Mouse (Mus musculus): ENCODE data around the gene Olfr986. TPM values are rescaled to one million over a fixed set of nuclear protein-coding genes. Genes with fewer than 3 reads are reported as not detected.

Gene Olfr986
- total RNA-seq, 2 experiments from 2014 or later, result 0.09 TPM; not detected in 1

- no peak for DNase-seq (ENCODE audit: extremely low spot score in 1 of 2, low spot score in 2 of 2)
- H3K4me3 ChIP-seq, result no peak overlapping the region
- intact Hi-C loops (cut with DNase I), result no loop called here
- H3K27ac ChIP-seq, result no peak overlapping the region
- TF ChIP-seq CTCF (IDR thresholded peaks at IDR 0.05), result no peak
These were observed 25.8 kb downstream of the Olfr986 start for GRCm38 (mm10) chr9:40206546-40206950.

- Histone ChIP-seq H3K4me3 (no peak overlapping the region), H3K27ac (no peak overlapping the region)
- TF ChIP-seq CTCF (IDR thresholded peaks at IDR 0.05), result no peak
- no peak for DNase-seq (ENCODE audit: extremely low spot score in 1 of 2, low spot score in 2 of 2)
- intact Hi-C loops (cut with DNase I), result no loop called here
These were observed 30.0 kb downstream of the Olfr986 start for GRCm38 (mm10) chr9:40210744-40211143.

- Histone ChIP-seq H3K4me3 (no peak overlapping the region), H3K27ac (no peak overlapping the region)
- intact Hi-C loops (cut with DNase I), result no loop called here
- no peak for DNase-seq (ENCODE audit: extremely low spot score in 1 of 2, low spot score in 2 of 2)
- no peak for TF ChIP-seq CTCF (IDR thresholded peaks at IDR 0.05)
These were observed 33.3 kb downstream of the Olfr986 start for GRCm38 (mm10) chr9:40214058-40214457.

- intact Hi-C loops (cut with DNase I), result no loop called here
- DNase-seq (ENCODE audit: extremely low spot score in 1 of 2, low spot score in 2 of 2), result no peak
These were observed 35.9 kb downstream of the Olfr986 start for GRCm38 (mm10) chr9:40216651-40217050.

GRCm38 (mm10) chr9:40224289-40224688, 43.6 kb downstream of the Olfr986 start:
- intact Hi-C loops (cut with DNase I), result loop anchor here (10.0 kb wide), 1 partner anchor 171 kb away; no protein-coding TSS in a partner anchor
- H3K4me3 ChIP-seq, result no peak overlapping the region
- no peak overlapping the region for H3K27ac ChIP-seq

More at GRCm38 (mm10) chr9:40216651-40217050, 35.9 kb downstream of the Olfr986 start:
- no peak overlapping the region for H3K4me3 ChIP-seq
- no peak for TF ChIP-seq CTCF (IDR thresholded peaks at IDR 0.05)
- no peak overlapping the region for H3K27ac ChIP-seq

DNA sequence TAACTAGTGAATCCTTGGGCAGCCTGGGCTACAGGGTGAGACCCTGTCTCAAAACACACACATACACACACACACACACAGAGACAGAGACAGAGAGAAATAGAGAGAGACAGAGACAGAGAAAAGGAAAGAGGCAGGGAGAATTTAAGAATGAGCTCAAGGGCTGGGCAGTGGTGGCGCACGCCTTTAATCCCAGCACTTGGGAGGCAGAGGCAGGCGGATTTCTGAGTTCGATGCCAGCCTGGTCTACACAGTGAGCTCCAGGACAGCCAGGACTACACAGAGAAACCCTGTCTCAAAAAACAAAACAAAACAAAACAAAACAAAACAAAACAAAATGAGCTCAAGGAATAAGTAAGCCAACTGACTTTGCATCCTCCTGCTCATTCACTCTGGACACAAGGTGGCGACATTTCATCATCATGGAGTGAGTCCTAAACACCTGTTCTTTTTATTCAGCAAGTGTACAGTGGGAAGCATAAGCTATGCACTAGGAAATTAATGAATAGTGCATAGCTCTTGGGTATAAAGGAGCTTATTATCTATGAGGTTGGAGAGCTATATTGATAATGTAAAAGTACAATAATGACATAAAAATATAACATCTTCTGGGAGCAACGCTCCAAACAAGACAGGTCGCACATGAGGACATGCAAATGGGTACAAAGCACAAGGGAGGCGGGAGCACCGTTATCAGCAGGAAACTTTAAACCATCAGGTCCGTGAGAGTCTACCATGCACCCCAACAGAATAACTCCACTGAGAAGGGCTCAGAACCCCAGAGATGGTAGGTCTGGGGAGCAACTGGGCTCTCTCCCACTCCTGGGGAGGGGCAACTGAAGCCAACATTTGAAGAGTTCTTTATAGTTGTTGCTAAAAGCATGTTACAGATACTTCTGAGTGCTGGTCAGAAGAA, 47.4 kb downstream of the Olfr986 start:
- no peak overlapping the region for H3K27ac ChIP-seq
- DNase-seq (ENCODE audit: extremely low spot score in 1 of 2, low spot score in 2 of 2), result peak; percentile 38
- TF ChIP-seq CTCF (IDR thresholded peaks at IDR 0.05), result peak; percentile 76
- intact Hi-C loops (cut with DNase I), result loop anchor here (10.0 kb wide), 1 partner anchor 167 kb away; no protein-coding TSS in a partner anchor
- H3K4me3 ChIP-seq, result no peak overlapping the region

More at GRCm38 (mm10) chr9:40224289-40224688, 43.6 kb downstream of the Olfr986 start:
- no peak for DNase-seq (ENCODE audit: extremely low spot score in 1 of 2, low spot score in 2 of 2)
- TF ChIP-seq CTCF (IDR thresholded peaks at IDR 0.05), result peak; percentile 67

DNA sequence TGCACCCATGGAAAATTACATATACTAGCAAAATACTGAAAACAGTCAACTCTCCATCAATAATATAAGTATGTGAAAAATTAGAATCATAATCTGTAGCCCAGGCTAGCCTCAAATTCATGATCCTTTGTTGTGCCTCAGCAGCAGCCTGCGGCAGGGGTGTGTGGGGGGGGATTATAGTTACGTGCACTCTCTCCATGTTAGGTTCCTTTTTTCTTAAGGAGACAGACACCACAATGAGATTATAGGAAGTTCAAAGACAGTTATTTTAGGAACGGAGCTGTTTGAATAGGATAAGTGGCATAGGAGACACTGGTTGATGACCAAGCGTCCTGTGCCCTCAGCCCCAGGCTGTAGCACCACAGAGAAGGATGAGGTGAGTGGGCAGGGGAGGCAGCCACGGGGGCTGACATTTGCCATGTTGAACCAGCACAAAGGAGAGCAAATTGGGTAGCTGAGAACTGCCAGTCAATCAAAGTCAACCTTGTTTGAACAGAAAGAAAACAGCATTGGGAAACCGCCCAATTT, 48.1 kb downstream of the Olfr986 start:
- DNase-seq (ENCODE audit: extremely low spot score in 1 of 2, low spot score in 2 of 2), result no peak
- intact Hi-C loops (cut with DNase I), result loop anchor here (10.0 kb wide), 1 partner anchor 166 kb away; no protein-coding TSS in a partner anchor
- Histone ChIP-seq H3K27ac (no peak overlapping the region), H3K4me3 (no peak overlapping the region)
- no peak for TF ChIP-seq CTCF (IDR thresholded peaks at IDR 0.05)

GRCm38 (mm10) chr9:40229479-40229878, 48.8 kb downstream of the Olfr986 start:
- Histone ChIP-seq H3K4me3 (no peak overlapping the region), H3K27ac (no peak overlapping the region)
- no peak for TF ChIP-seq CTCF (IDR thresholded peaks at IDR 0.05)
- intact Hi-C loops (cut with DNase I), result loop anchor here (10.0 kb wide), 1 partner anchor 165 kb away; no protein-coding TSS in a partner anchor
- no peak for DNase-seq (ENCODE audit: extremely low spot score in 1 of 2, low spot score in 2 of 2)

GRCm38 (mm10) chr9:40231019-40231418, 50.3 kb downstream of the Olfr986 start:
- intact Hi-C loops (cut with DNase I), result no loop called here
- TF ChIP-seq CTCF (IDR thresholded peaks at IDR 0.05), result no peak
- Histone ChIP-seq H3K4me3 (no peak overlapping the region), H3K27ac (no peak overlapping the region)
- no peak for DNase-seq (ENCODE audit: extremely low spot score in 1 of 2, low spot score in 2 of 2)

DNA sequence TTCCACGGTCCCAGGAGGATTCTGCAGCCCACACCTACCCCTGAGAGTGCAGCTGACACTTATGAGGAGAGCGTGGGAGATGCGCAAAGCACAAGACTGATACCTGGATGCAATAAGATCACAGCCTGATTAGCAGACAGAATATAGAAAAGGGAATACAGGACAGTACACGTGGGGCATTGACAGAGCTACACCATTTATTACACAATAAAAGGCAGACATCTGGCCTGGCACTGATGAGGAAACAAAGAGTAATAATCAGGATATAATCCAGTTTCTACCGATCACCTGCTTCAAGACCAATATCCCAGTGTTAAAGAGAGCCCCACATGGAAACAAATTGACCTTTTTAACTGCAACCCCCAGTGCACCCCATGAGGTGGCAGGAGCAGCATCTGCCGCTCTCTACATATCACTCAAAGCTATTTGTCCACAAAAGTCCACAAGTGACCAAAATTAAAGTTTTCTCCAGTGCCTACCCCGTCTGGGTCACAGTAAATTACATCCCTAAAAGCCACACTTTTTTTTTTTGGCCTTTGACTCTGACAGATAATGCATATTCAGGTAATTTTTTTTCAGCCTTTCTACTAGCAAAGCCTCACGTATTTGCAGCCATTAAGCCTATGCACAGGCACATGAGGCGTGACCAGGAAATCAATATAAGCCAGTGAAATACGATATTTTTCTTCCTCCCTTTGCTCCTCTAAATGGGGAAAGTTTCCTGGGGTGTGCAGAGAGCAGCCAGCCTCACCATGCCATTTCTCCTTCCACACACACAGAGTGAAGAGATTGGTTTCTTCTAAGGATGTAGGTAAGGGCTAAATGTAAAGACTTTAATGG, 53.7 kb downstream of the Olfr986 start:
- Histone ChIP-seq H3K27ac (no peak overlapping the region), H3K4me3 (no peak overlapping the region)
- DNase-seq (ENCODE audit: extremely low spot score in 1 of 2, low spot score in 2 of 2), result no peak
- TF ChIP-seq CTCF (IDR thresholded peaks at IDR 0.05), result no peak
- intact Hi-C loops (cut with DNase I), result no loop called here

DNA sequence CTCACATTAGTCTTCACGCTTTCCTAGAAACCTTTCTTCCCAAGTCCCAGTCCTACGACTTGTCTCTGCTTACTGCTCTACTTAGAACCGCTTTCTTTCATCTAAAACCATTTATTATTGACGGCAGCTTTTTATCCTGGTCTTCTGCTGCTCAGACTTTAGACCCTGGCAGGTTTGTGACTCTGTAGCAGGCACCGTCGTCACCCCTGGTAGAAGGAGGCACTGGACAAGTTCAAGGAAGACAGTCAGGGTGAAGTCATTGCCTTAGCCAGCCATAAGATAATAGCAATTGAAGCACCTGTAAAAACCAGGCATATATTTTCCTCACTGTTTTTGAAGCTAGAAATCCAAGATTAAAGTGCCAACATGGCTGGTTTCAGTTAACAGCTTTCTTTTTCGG, 54.5 kb downstream of the Olfr986 start:
- TF ChIP-seq CTCF (IDR thresholded peaks at IDR 0.05), result no peak
- Histone ChIP-seq H3K27ac (no peak overlapping the region), H3K4me3 (no peak overlapping the region)
- DNase-seq (ENCODE audit: extremely low spot score in 1 of 2, low spot score in 2 of 2), result no peak
- intact Hi-C loops (cut with DNase I), result no loop called here

Other genes starting within 250 kb of the Olfr986 start
- not detected for gene Olfr974, start 243.4 kb upstream of the Olfr986 start, total RNA-seq (2021)
- gene Olfr975, start 228.9 kb upstream of the Olfr986 start, total RNA-seq (2021), result not detected
- gene Olfr976, start 219.8 kb upstream of the Olfr986 start, total RNA-seq (2021), result not detected
- gene Olfr978, start 188.8 kb upstream of the Olfr986 start, total RNA-seq (2021), result not detected
- gene Olfr979, start 177.5 kb upstream of the Olfr986 start, total RNA-seq (2021), result not detected
- gene Olfr980, start 171.3 kb upstream of the Olfr986 start, total RNA-seq (2021), result not detected
- gene Olfr981, start 159.5 kb upstream of the Olfr986 start, total RNA-seq (2021), result not detected
- not detected for gene Olfr982, start 107.1 kb upstream of the Olfr986 start, total RNA-seq (2021)
- not detected for gene Olfr983, start 87.3 kb upstream of the Olfr986 start, total RNA-seq (2021)
- not detected for gene Olfr984, start 66.7 kb upstream of the Olfr986 start, total RNA-seq (2021)
- not detected for gene Olfr985, start 50.7 kb upstream of the Olfr986 start, total RNA-seq (2021)
- not detected for gene Tmem225, start 32.8 kb upstream of the Olfr986 start, total RNA-seq (2021)
- gene Zfp202, start 11.4 kb downstream of the Olfr986 start, total RNA-seq (2021), result 1 to 10 TPM; 3.2 to 4.0 TPM
- 100 to 1,000 TPM; 110 to 116 TPM for gene Scn3b, start 88.3 kb downstream of the Olfr986 start, total RNA-seq (2021)